Mouse (Mus musculus) hindbrain, embryonic 13.5 days (tissue): ENCODE measurements around the gene Csnk1g2. TPM values are rescaled to one million over a fixed set of nuclear protein-coding genes. Genes with fewer than 3 reads are reported as not detected.

ENCODE experiments used
- ATAC-seq: fragments of 200-750 bp; cut with Nextera tagmentation; 2 replicates; pipeline ENCODE4 v1.8.0; 2017; ENCODE audit warnings: moderate TSS enrichment; ENCODE audit not compliant: low FRiP score
- H3K27ac ChIP-seq: fragments of 300-500 bp; sonication (generic); 2 replicates; pipeline ENCODE4 v1.5.1; 2015; ENCODE audit warnings: inconsistent platforms, mild to moderate bottlenecking, moderate library complexity
- H3K27me3 ChIP-seq: fragments of 300-500 bp; sonication (generic); 2 replicates; pipeline ENCODE4 v1.6.1; 2015; ENCODE audit warnings: mild to moderate bottlenecking, inconsistent platforms
- H3K36me3 ChIP-seq: fragments of 300-500 bp; sonication (generic); 2 replicates; pipeline ENCODE4 v1.6.1; 2015; ENCODE audit warnings: mild to moderate bottlenecking, inconsistent platforms
- H3K4me1 ChIP-seq: fragments of 300-500 bp; sonication (generic); replicated peaks from 2 replicates; pipeline ENCODE4 v1.6.1; 2015; ENCODE audit warnings: inconsistent platforms
- H3K4me2 ChIP-seq: fragments of 300-500 bp; sonication (generic); 2 replicates; pipeline ENCODE4 v1.6.1; 2015; ENCODE audit warnings: inconsistent platforms, mild to moderate bottlenecking, moderate library complexity
- H3K4me3 ChIP-seq: fragments of 300-500 bp; sonication (generic); 2 replicates; pipeline ENCODE4 v1.5.1; 2015; ENCODE audit warnings: mild to moderate bottlenecking, inconsistent platforms
- H3K9ac ChIP-seq: fragments of 300-500 bp; sonication (generic); 2 replicates; pipeline ENCODE4 v1.6.1; 2015; ENCODE audit warnings: mild to moderate bottlenecking, inconsistent platforms
- H3K9me3 ChIP-seq: fragments of 300-500 bp; sonication (generic); 2 replicates; pipeline ENCODE4 v1.6.1; 2016; ENCODE audit warnings: inconsistent platforms
- WGBS: fragments of 180-500 bp; shearing (Covaris S2); methylation state at CpG from one replicate; pipeline ENCODE4 v1.1.7; 2015; 5-methylcytosine and 5-hydroxymethylcytosine counted together
- microRNA-seq: library from miRNA; unstranded; fragments of <30 nt; microRNA quantifications from one replicate; pipeline ENCODE4, GENCODE M21; 2016
- polyA plus RNA-seq: library from polyadenylated mRNA; unstranded; fragments of >200 nt; fragmentation: Nextera tagmentation; extraction: Ambion mirVana; gene quantifications from 2 replicates; pipeline ENCODE4 v1.2.1, GENCODE M21; 2015

Gene Csnk1g2
- polyA plus RNA-seq, 1 experiment from 2014 or later, result 102 TPM

DNA sequence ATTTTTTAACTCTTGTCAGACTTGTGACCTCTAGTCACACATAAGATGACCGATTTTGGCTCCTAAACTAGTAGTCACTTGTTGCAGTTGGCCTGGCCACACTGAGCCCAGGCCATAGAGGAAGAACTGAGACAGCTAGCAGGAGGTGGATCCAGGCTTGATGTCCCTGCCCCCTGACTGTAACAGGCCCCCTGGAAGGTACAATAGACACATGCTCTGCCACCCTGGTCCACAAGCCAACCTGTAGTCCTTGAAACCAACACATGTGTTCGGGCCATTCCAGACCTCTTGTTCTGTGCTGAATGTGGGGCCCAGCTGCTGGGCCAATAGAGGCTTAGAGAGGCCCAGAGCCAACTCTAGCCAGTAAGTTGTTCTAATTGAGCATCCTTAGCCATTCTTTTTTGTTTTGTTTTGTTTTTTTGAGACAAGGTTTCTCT, 57.6 kb downstream of the Csnk1g2 start:
- H3K27ac ChIP-seq, result no peak overlapping the region
- 89% methylated on average over 2 of the region's 2 CpGs for WGBS
- peaks cover 35% of the 10 kb centered on the region for H3K4me1 ChIP-seq
- H3K9ac ChIP-seq, result 0 out of 2 replicates have a peak overlapping the region, but pooled peaks have one; percentile 13
- H3K27me3 ChIP-seq, result no peaks in the 10 kb centered on the region
- H3K4me2 ChIP-seq, result no peak overlapping the region
- no peaks in the 10 kb centered on the region for H3K9me3 ChIP-seq
- ATAC-seq, result no peak
- no peak overlapping the region for H3K4me3 ChIP-seq
- peaks cover 23% of the 10 kb centered on the region for H3K36me3 ChIP-seq

DNA sequence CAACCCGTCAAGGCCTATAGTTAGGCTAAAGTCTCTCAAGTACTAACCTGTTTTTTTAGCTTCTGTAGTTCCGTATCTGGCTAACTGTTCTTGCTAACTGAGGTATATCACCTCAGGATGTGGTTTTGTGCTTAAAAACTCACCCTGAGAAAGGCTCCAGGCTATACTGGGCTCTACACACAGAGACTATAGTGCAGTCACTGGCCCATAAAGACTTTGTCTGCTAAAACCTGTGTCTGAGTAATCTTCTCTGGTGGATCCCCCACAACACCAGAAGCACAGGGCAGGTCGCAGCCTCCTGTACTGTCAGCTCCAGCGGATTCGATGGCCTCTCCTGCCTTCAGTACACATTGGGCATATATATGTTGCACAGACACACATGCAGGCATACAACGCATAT, 59.4 kb downstream of the Csnk1g2 start:
- Histone ChIP-seq H3K4me3 (no peak overlapping the region), H3K27ac (no peak overlapping the region), H3K4me2 (no peak overlapping the region), H3K4me1 (peaks cover 30% of the 10 kb centered on the region), H3K36me3 (peaks cover 40% of the 10 kb centered on the region), H3K27me3 (no peaks in the 10 kb centered on the region), H3K9me3 (no peaks in the 10 kb centered on the region), H3K9ac (no peak overlapping the region)
- 98% methylated on average over 6 of the region's 6 CpGs for WGBS
- no peak for ATAC-seq

DNA sequence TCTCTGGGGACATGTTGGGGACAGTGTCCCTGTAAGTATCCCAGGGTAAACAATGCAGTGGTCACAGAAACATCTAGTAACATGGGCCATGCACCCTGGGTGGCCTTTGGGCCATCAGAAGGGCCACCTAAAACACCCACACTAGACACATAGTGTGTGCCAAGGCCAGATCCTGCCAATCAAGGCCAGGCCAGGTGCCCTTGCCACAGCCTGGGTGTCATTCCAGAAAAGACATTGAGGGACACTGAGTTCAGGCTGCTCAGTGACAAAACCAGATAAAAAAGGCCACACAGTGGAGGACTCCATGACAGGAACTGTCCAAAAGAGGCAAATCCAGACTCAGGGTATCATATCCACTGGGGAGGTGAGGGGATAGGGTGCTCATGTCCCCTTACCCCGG, 61.0 kb downstream of the Csnk1g2 start:
- Histone ChIP-seq H3K4me3 (no peak overlapping the region), H3K4me2 (no peak overlapping the region), H3K27ac (no peak overlapping the region), H3K4me1 (peaks cover 13% of the 10 kb centered on the region), H3K9me3 (no peaks in the 10 kb centered on the region), H3K9ac (no peak overlapping the region), H3K27me3 (no peaks in the 10 kb centered on the region), H3K36me3 (peaks cover 56% of the 10 kb centered on the region)
- WGBS, result 100% methylated on average over 1 of the region's 1 CpGs
- ATAC-seq, result no peak

DNA sequence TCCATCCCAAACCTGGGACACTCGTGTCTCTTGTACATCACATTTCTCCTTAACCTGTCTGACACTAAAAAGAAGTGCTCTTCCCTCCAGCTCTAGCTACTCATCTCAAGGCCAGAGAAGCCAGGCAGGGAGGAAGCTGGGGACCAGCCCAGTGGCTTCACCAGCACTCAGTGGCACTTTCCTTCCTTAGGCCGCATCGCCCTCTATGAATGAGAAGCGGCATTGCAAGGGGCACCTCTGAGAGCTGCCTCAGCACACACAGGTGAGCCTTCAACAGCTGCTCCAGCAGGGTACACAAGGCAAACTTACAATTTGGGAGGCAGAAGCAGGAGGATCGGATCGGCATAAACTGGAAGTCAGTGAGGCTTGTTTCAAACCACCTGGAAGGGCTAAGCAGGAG, 61.6 kb downstream of the Csnk1g2 start:
- no peak overlapping the region for H3K4me3 ChIP-seq
- no peaks in the 10 kb centered on the region for H3K27me3 ChIP-seq
- 57% methylated on average over 6 of the region's 6 CpGs for WGBS
- H3K9me3 ChIP-seq, result no peaks in the 10 kb centered on the region
- no peak overlapping the region for H3K27ac ChIP-seq
- ATAC-seq, result no peak
- H3K36me3 ChIP-seq, result peaks cover 61% of the 10 kb centered on the region
- no peak overlapping the region for H3K4me2 ChIP-seq
- no peak overlapping the region for H3K9ac ChIP-seq
- H3K4me1 ChIP-seq, result peaks cover 8% of the 10 kb centered on the region

DNA sequence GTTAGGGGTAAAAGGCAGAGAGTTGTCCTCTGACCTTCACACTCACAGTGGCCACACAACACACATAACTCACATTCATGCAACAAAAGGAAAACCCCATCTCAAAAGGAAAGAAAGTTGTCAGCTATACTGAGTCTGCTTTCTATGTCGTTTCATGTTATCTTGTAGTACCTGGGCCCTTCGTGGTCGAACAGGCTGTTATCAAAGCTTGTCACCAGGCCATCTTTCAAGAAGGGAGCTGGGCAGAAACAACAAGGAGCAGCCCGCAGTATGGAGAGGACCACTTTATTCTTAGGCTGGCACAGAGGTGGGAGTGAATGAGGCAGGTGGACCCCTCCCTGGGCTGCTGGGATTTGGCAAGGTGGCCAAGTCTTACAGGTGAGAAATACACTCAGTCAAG, 62.3 kb downstream of the Csnk1g2 start:
- no peak overlapping the region for H3K9ac ChIP-seq
- peaks cover under 1% of the 10 kb centered on the region; the same call in 1 of the 2 replicates for H3K4me1 ChIP-seq
- H3K4me3 ChIP-seq, result no peak overlapping the region
- 91% methylated on average over 4 of the region's 4 CpGs for WGBS
- no peak for ATAC-seq
- peaks cover 69% of the 10 kb centered on the region for H3K36me3 ChIP-seq
- no peaks in the 10 kb centered on the region for H3K9me3 ChIP-seq
- H3K4me2 ChIP-seq, result no peak overlapping the region
- no peaks in the 10 kb centered on the region for H3K27me3 ChIP-seq
- no peak overlapping the region for H3K27ac ChIP-seq

DNA sequence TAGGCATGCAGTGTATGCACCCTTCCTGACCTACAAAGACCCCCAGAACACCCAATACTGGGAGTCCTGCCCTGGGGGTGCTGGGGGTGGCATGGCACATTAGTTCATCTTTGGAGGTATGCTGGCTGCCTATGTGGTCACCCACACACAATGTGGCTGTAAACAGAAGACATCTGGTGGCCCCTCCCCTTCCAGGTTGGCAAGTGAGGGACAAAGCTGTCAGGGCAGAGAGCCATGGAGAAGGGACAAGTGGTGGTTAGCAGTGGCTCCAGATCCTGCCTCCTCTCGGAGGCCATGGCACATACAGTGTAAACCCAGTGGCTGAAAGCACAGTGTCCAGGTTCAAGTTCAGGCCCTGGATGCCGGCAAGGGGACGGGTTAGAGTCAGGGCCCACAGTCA, 64.0 kb downstream of the Csnk1g2 start:
- Histone ChIP-seq H3K9ac (no peak overlapping the region), H3K36me3 (peaks cover 85% of the 10 kb centered on the region), H3K27ac (no peak overlapping the region), H3K27me3 (no peaks in the 10 kb centered on the region), H3K4me1 (no peaks in the 10 kb centered on the region), H3K9me3 (no peaks in the 10 kb centered on the region), H3K4me2 (no peak overlapping the region), H3K4me3 (no peak overlapping the region)
- no peak for ATAC-seq
- WGBS, result 98% methylated on average over 3 of the region's 3 CpGs

DNA sequence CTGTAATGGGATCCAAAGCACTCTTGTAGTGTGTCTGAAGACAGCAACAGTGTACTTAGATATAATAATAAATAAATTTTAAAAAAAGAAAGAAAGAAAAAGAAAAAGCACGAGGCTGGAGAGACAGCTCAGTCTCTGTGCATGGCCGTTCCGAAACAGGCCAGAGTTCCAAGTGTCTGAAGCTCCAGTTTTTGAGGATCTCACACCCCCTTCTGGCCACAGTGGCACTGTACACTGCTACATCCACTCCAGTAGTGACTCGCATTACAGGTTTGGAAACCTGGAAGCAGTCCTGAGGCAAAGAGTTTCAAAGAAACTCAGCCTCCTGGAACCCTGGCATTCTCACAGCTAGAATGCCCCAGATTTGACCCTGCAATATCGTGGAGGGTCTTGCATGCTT, 65.2 kb downstream of the Csnk1g2 start:
- no peaks in the 10 kb centered on the region for H3K4me1 ChIP-seq
- no peak overlapping the region for H3K4me3 ChIP-seq
- no peaks in the 10 kb centered on the region for H3K9me3 ChIP-seq
- H3K4me2 ChIP-seq, result no peak overlapping the region
- peaks cover 90% of the 10 kb centered on the region for H3K36me3 ChIP-seq
- H3K9ac ChIP-seq, result no peak overlapping the region
- H3K27ac ChIP-seq, result no peak overlapping the region
- 42% methylated on average over 5 of the region's 5 CpGs for WGBS
- H3K27me3 ChIP-seq, result no peaks in the 10 kb centered on the region
- ATAC-seq, result no peak

Small RNAs within 50 kb of the gene (microRNA-seq; reads per million reads assigned to microRNA genes)
- gene Mir6912, result not detected

Other genes starting within 250 kb of the Csnk1g2 start
- gene Mex3d, start 235.2 kb upstream of the Csnk1g2 start, polyA plus RNA-seq, result 14.8 and 16.5 TPM in 2 replicates
- 230 TPM in 2 replicates for gene Mbd3, start 223.3 kb upstream of the Csnk1g2 start, polyA plus RNA-seq
- 575 and 577 TPM in 2 replicates for gene Uqcr11, start 216.0 kb upstream of the Csnk1g2 start, polyA plus RNA-seq
- gene Tcf3, start 189.2 kb upstream of the Csnk1g2 start, polyA plus RNA-seq, result 60.9 and 62.5 TPM in 2 replicates
- 2.1 and 2.5 TPM in 2 replicates for gene Onecut3, start 128.0 kb upstream of the Csnk1g2 start, polyA plus RNA-seq
- gene Atp8b3, start 83.7 kb upstream of the Csnk1g2 start, polyA plus RNA-seq, result 1.2 and 1.3 TPM in 2 replicates
- 28.8 and 31.3 TPM in 2 replicates for gene Rexo1, start 61.3 kb upstream of the Csnk1g2 start, polyA plus RNA-seq
- gene Klf16, start 45.5 kb upstream of the Csnk1g2 start, polyA plus RNA-seq, result 4.6 and 4.9 TPM in 2 replicates
- gene Abhd17a, start 32.5 kb upstream of the Csnk1g2 start, polyA plus RNA-seq, result 93.8 and 96.2 TPM in 2 replicates
- 65.1 and 67.5 TPM in 2 replicates for gene Scamp4, start 20.0 kb upstream of the Csnk1g2 start, polyA plus RNA-seq
- 4.4 and 6.4 TPM in 2 replicates for gene Adat3, start 20.0 kb upstream of the Csnk1g2 start, polyA plus RNA-seq
- gene Gm49322, start 16.8 kb upstream of the Csnk1g2 start, polyA plus RNA-seq, result 3.1 and 3.3 TPM in 2 replicates
- 75.7 and 77.8 TPM in 2 replicates for gene Btbd2, start 34.2 kb downstream of the Csnk1g2 start, polyA plus RNA-seq
- 55.4 and 56.2 TPM in 2 replicates for gene Mknk2, start 55.3 kb downstream of the Csnk1g2 start, polyA plus RNA-seq
- gene Mob3a, start 79.1 kb downstream of the Csnk1g2 start, polyA plus RNA-seq, result 51.8 and 56.8 TPM in 2 replicates
- 36.4 and 42.8 TPM in 2 replicates for gene Izumo4, start 79.3 kb downstream of the Csnk1g2 start, polyA plus RNA-seq
- gene Ap3d1, start 119.4 kb downstream of the Csnk1g2 start, polyA plus RNA-seq, result 100 and 101 TPM in 2 replicates
- gene Dot1l, start 132.4 kb downstream of the Csnk1g2 start, polyA plus RNA-seq, result 18.9 and 19.4 TPM in 2 replicates
- gene Sf3a2, start 175.4 kb downstream of the Csnk1g2 start, polyA plus RNA-seq, result 55.9 and 61.6 TPM in 2 replicates
- 128 and 132 TPM in 2 replicates for gene Plekhj1, start 175.8 kb downstream of the Csnk1g2 start, polyA plus RNA-seq
- gene Amh, start 182.4 kb downstream of the Csnk1g2 start, polyA plus RNA-seq, result 0.22 TPM in 1 of 2 replicates, not detected in the other
- 0.56 and 0.95 TPM in 2 replicates for gene Jsrp1, start 190.7 kb downstream of the Csnk1g2 start, polyA plus RNA-seq
- 1,227 and 1,240 TPM in 2 replicates for gene Oaz1, start 203.8 kb downstream of the Csnk1g2 start, polyA plus RNA-seq
- 3.4 and 3.5 TPM in 2 replicates for gene Lingo3, start 221.2 kb downstream of the Csnk1g2 start, polyA plus RNA-seq
- 210 and 237 TPM in 2 replicates for gene Lsm7, start 232.4 kb downstream of the Csnk1g2 start, polyA plus RNA-seq
- 63.6 and 68.8 TPM in 2 replicates for gene Sppl2b, start 232.4 kb downstream of the Csnk1g2 start, polyA plus RNA-seq
- gene Tmprss9, start 249.0 kb downstream of the Csnk1g2 start, polyA plus RNA-seq, result 0.13 and 0.17 TPM in 2 replicates